Mouse (Mus musculus): ENCODE data around the gene Gk. TPM values are rescaled to one million over a fixed set of nuclear protein-coding genes. Genes with fewer than 3 reads are reported as not detected.

Gk gene
- polyA plus RNA-seq, 1 experiment from 2014 or later = 5.1 TPM

DNA sequence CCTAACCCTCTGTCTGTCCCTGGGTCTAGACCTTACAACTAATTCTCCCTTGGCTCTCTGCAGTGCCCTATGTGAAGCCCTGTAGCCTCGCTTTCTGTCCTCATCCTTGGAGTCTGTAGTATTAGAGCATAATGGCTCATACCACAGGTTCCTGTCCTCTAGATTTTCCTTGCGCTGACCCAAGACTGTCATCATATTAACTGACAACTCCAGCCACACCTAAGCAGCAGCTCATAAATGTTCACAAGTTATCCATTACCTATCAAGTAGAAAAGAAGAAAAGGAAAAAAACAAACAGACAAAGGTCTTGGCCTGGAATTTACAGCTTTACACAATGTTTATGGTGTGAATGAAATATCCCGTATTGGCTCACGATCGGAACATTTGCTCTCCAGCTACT lies 43.4 kb downstream of the Gk start:
- Histone ChIP-seq H3K4me2 (no peak overlapping the region), H3K36me3 (no peaks in the 10 kb centered on the region), H3K4me3 (no peak overlapping the region), H3K4me1 (no peaks in the 10 kb centered on the region), H3K9ac (no peak overlapping the region), H3K27ac (no peak overlapping the region), H3K27me3 (replicated peaks) (no peaks in the 10 kb centered on the region), H3K9me3 (replicated peaks) (no peaks in the 10 kb centered on the region)
- WGBS (ENCODE audit: insufficient replicate concordance) = 80% methylated on average over 5 of the region's 5 CpGs
- ATAC-seq = no peak

DNA sequence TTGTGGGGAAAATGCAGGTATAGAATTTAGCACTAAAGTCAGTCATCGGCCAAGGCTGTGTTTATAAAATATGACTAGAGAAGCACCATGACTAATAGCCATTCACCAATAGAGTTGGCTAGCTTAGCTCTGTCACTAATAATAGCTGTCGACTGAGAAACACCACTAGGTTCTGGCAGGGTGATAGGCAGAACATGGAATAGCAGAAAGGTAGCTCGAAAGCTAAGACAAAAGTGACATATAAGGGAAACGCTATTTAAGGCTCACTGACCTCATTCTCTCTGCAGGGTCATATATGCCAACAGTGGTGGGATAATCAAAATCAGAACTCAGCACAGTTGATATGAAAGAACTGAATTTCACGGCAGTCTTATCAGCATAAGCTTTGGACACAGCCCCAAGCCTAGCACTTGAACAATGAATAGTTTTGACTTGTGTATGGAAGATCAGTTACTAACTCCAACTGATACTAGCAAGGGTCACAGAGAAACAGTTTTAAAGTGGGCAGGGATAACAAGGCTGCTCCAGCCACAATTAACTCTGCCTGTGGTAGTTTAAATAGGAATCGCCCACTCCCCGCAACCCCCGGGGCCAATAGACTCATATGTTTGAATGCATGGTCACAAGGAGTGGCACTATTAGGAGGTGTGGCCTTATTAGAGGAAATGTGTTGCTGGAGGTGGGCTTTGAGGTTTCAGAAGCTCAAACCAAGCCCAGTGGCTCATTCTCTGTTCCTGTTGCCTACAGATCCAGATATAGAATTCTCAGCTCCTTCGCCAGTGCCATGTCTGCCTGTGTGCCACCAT lies 45.3 kb downstream of the Gk start:
- H3K4me1 ChIP-seq = no peaks in the 10 kb centered on the region
- H3K4me2 ChIP-seq = no peak overlapping the region
- no peaks in the 10 kb centered on the region for H3K9me3 ChIP-seq (replicated peaks)
- H3K9ac ChIP-seq = no peak overlapping the region
- WGBS (ENCODE audit: insufficient replicate concordance) = 81% methylated on average over 9 of the region's 9 CpGs
- H3K27me3 ChIP-seq (replicated peaks) = no peaks in the 10 kb centered on the region
- no peak for ATAC-seq
- H3K4me3 ChIP-seq = no peak overlapping the region
- no peaks in the 10 kb centered on the region for H3K36me3 ChIP-seq
- no peak overlapping the region for H3K27ac ChIP-seq

DNA sequence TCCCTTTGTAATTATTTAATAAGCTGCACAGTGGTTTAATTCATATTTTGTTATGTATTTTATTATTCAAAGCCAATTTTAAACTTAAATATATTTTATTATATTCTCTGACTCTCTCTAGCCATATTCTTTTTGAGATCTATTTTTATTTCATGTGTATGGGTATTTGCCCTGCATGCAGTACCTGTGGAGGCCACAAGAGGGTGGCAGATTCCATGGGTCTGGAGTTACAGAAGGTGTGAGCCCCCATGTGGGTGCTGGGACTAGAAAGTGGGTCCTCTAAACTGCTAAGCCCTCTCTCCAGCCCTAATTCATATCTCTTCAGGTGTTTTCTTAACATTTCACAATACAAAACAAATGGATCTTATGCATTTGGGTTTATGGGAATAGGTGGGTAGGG lies 55.4 kb downstream of the Gk start:
- Histone ChIP-seq H3K36me3 (no peaks in the 10 kb centered on the region), H3K4me2 (no peak overlapping the region), H3K9ac (no peak overlapping the region), H3K27me3 (replicated peaks) (no peaks in the 10 kb centered on the region), H3K9me3 (replicated peaks) (no peaks in the 10 kb centered on the region), H3K4me3 (no peak overlapping the region), H3K27ac (no peak overlapping the region), H3K4me1 (no peaks in the 10 kb centered on the region)
- no peak for ATAC-seq

DNA sequence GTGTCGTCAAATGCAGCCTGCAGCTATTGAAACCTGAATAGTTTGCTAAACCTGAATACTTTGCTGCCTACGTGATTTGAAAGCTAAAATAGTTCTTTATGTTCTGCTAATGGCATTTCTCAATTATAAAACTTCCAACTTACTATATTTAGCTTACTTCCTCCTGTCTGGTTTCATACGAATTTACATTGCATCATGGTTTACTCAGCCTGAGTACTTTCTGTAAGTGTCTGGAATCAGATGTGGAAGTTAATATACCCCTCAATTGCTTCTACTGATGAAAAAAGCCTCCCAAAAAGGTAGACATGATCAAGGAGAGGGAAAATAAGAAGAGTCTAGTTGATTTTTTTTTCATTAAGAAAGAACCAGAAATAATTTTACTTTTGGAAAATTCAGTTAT lies 66.2 kb downstream of the Gk start:
- no peak overlapping the region for H3K4me2 ChIP-seq
- no peaks in the 10 kb centered on the region for H3K9me3 ChIP-seq (replicated peaks)
- no peaks in the 10 kb centered on the region for H3K4me1 ChIP-seq
- ATAC-seq = no peak
- no peaks in the 10 kb centered on the region for H3K27me3 ChIP-seq (replicated peaks)
- H3K9ac ChIP-seq = no peak overlapping the region
- H3K27ac ChIP-seq = no peak overlapping the region
- no peaks in the 10 kb centered on the region for H3K36me3 ChIP-seq
- WGBS (ENCODE audit: insufficient replicate concordance) = 57% methylated on average over 3 of the region's 3 CpGs
- H3K4me3 ChIP-seq = no peak overlapping the region

DNA sequence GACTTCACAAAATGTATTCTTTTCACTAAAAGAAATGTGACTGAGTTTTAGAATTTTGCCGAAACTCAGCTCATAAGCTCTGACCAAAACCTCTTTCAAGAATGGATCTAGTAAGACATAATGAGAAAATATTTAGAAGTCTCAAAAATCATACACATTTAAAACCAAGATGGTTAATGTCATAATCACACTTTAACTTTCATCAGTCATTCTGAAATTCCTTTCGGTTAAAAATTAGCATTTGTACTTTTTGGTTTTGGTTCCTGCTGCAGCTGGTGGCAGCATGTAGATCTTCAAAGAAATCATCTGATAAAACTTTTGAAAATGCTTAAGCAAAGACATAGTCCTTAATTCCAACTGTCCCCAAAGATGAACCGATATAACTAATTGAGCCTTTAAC lies 70.9 kb downstream of the Gk start:
- Histone ChIP-seq H3K9ac (no peak overlapping the region), H3K4me2 (no peak overlapping the region), H3K27me3 (replicated peaks) (no peaks in the 10 kb centered on the region), H3K36me3 (no peaks in the 10 kb centered on the region), H3K27ac (no peak overlapping the region), H3K4me1 (no peaks in the 10 kb centered on the region), H3K4me3 (no peak overlapping the region), H3K9me3 (replicated peaks) (no peaks in the 10 kb centered on the region)
- WGBS (ENCODE audit: insufficient replicate concordance) = 83% methylated on average over 3 of the region's 3 CpGs
- no peak for ATAC-seq

DNA sequence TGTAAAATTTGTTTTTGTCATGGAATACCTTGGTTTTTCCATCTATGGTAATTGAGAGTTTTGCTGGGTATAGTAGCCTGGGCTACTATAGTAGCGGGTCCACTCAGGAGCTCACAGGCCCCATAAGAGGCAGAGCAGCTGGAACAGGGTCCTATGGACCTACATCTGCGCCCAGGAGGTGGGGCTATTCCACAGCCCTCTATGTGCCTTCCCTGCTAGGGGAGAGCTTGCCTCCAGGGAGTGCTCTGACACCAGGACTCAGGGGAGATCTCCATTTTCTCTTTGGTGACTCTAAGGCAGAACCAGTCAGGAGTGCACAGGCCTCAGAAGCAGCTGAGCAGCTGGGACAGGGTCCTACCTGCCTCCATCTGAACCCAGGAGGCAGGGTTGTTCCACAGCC lies 92.9 kb downstream of the Gk start:
- no peaks in the 10 kb centered on the region for H3K9me3 ChIP-seq (replicated peaks)
- H3K4me3 ChIP-seq = no peak overlapping the region
- no peaks in the 10 kb centered on the region for H3K4me1 ChIP-seq
- no peak overlapping the region for H3K9ac ChIP-seq
- WGBS (ENCODE audit: insufficient replicate concordance) = 61% methylated on average over 2 of the region's 2 CpGs
- H3K27ac ChIP-seq = no peak overlapping the region
- no peaks in the 10 kb centered on the region for H3K27me3 ChIP-seq (replicated peaks)
- no peak overlapping the region for H3K4me2 ChIP-seq
- no peak for ATAC-seq
- H3K36me3 ChIP-seq = no peaks in the 10 kb centered on the region

DNA sequence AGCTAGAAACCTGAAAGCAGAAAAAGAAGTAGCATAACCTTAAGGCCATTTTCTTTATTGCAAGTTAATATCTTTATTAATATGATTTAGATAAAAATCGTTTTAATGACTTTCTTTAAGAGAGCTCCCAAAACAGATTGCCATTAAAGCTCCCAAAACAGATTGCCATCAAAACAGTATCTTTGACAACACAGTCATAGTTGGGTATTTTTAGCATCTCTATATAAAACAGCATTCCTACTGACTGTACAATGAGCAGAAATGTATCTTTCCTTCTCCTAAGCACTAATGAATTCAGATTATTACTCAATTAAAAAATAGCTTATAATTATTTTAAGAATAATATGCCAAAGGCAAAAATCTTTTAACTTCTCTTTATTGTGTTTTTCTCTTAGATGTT lies 94.5 kb downstream of the Gk start:
- H3K4me3 ChIP-seq = no peak overlapping the region

DNA sequence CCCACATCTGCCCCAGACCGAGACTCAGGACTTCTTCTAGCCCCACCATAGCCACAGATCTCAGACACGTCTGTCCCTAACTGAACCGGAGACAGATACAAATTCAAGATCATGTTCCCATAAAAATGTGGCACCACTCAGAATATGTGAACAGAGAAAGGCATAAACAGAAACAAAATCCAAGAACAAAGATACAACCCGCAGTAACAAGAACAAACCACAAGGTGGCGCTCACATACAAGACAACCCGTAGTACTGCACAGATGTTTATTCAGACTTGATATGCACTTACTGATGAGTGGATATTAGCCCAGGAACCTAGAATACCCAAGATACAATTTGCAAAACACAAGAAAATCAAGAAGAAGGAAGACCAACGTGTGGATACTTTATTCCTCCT lies 99.8 kb downstream of the Gk start:
- 14% methylated on average over 7 of the region's 7 CpGs for WGBS (ENCODE audit: insufficient replicate concordance)
- no peak overlapping the region for H3K27ac ChIP-seq
- ATAC-seq = no peak
- no peaks in the 10 kb centered on the region for H3K27me3 ChIP-seq (replicated peaks)
- no peaks in the 10 kb centered on the region for H3K4me1 ChIP-seq
- no peak overlapping the region for H3K4me3 ChIP-seq
- no peak overlapping the region for H3K4me2 ChIP-seq
- no peak overlapping the region for H3K9ac ChIP-seq
- H3K36me3 ChIP-seq = no peaks in the 10 kb centered on the region
- no peaks in the 10 kb centered on the region for H3K9me3 ChIP-seq (replicated peaks)

More for the DNA sequence above, 94.5 kb downstream of the Gk start:
- H3K36me3 ChIP-seq = no peaks in the 10 kb centered on the region
- H3K27ac ChIP-seq = no peak overlapping the region
- WGBS (ENCODE audit: insufficient replicate concordance) = 42% methylated on average over 1 of the region's 1 CpGs
- no peaks in the 10 kb centered on the region for H3K9me3 ChIP-seq (replicated peaks)
- H3K27me3 ChIP-seq (replicated peaks) = no peaks in the 10 kb centered on the region
- no peaks in the 10 kb centered on the region for H3K4me1 ChIP-seq
- H3K9ac ChIP-seq = no peak overlapping the region
- no peak for ATAC-seq
- H3K4me2 ChIP-seq = no peak overlapping the region

Other genes with a start within 250 kb of the Gk start
- 8.9 and 9.4 TPM in 2 replicates for gene Tab3, start 202.8 kb downstream of the Gk start, polyA plus RNA-seq (2016; fragmentation: Nextera tagmentation; extraction: Ambion mirVana)
- gene 5430427O19Rik, start 93.5 kb upstream of the Gk start, polyA plus RNA-seq (2016; fragmentation: Nextera tagmentation; extraction: Ambion mirVana) = 0.32 and 0.50 TPM in 2 replicates